Mouse (Mus musculus) bone marrow, adult 2 months (tissue): ENCODE measurements around the gene C1qtnf6.

Experiments used
- CTCF ChIP-seq: fragments of 200-500 bp; IDR thresholded peaks from 2 replicates; pipeline ENCODE4 v1.5.1; 2011; ENCODE audit warnings: low read length, control low read depth; ENCODE audit not compliant: control insufficient read depth, insufficient read depth
- POLR2A ChIP-seq: fragments of 200-500 bp; IDR thresholded peaks from 2 replicates; pipeline ENCODE4 v1.6.1; 2011; ENCODE audit warnings: low read depth, mild to moderate bottlenecking, control low read depth, low read length, borderline replicate concordance; ENCODE audit not compliant: control insufficient read depth

- TF ChIP-seq POLR2A (no peak), CTCF (no peak)
These were observed 21.1 kb downstream of the C1qtnf6 start for GRCm38 (mm10) chr15:78510121-78510576.
